Mouse (Mus musculus) megakaryocyte, embryonic 14.5 days (primary cell): ENCODE measurements around the gene Olfr746. TPM values are rescaled to one million over a fixed set of nuclear protein-coding genes. Genes with fewer than 3 reads are reported as not detected.

ENCODE experiments used
- H3K27me3 ChIP-seq: replicated peaks from 2 replicates; pipeline ENCODE3; 2012; ENCODE audit warnings: inconsistent platforms
- H3K36me3 ChIP-seq: replicated peaks from 2 replicates; pipeline ENCODE3; 2012; ENCODE audit warnings: low read length, inconsistent platforms, mixed read lengths
- H3K4me1 ChIP-seq: 2 replicates; pipeline ENCODE4 v1.6.1; 2012; ENCODE audit warnings: inconsistent platforms
- H3K4me3 ChIP-seq: replicated peaks from 2 replicates; pipeline ENCODE3; 2012; ENCODE audit warnings: moderate library complexity, mild to moderate bottlenecking, inconsistent platforms
- H3K9me3 ChIP-seq: 2 replicates; pipeline ENCODE4 v1.6.1; 2012; ENCODE audit warnings: inconsistent platforms
- FLI1 ChIP-seq: IDR thresholded peaks from 2 replicates; pipeline ENCODE4 v1.6.1; 2012; ENCODE audit warnings: low read length, inconsistent platforms, mixed read lengths
- GATA1 ChIP-seq: IDR thresholded peaks from 3 replicates; pipeline ENCODE4 v1.6.1; 2012; ENCODE audit warnings: mixed read lengths, low read length, inconsistent platforms, borderline replicate concordance
- polyA plus RNA-seq: library from polyadenylated mRNA; stranded (reverse); fragments of >175 nt; gene quantifications from 2 replicates; pipeline ENCODE4 v1.2.3, GENCODE M21; 2012; ENCODE audit warnings: low replicate concordance; ENCODE audit not compliant: insufficient read depth

Olfr746 gene
- polyA plus RNA-seq, result not detected in 2 replicates

- Histone ChIP-seq H3K36me3 (no peaks in the 10 kb centered on the region), H3K4me3 (no peak within 1 kb of the TSS), H3K4me1 (no peaks in the 10 kb centered on the region), H3K27me3 (no peaks in the 10 kb centered on the region), H3K9me3 (no peaks in the 10 kb centered on the region)
- TF ChIP-seq FLI1 (no peak), GATA1 (no peak)
These were observed at the start of gene Olfr746 for GRCm38 (mm10) chr14:50646783-50647182. Gene Olfr746, plus strand, starts transcription at chr14:50647083.

DNA sequence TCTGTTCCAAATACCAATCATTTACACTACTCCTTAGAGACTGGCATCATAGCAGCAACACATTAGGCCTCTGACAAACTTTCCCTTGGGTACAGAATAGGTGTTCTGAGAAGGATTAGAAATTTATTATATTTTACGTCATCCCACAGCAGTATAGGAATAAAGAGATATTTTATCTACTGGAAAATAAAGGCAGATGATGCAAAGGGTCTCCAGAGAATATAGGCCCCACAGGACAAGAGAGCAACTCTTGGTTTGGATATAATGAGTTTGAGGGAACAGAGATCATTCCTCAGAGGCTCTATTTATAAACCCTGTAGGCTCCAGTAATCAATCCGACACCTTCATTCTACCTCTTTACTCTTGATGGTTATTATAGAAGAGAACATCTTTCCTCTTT is 32.3 kb upstream of the Olfr746 start, which contains the start of gene Olfr744:
Gene Olfr744 (plus strand): TSS at position 301 of the 400 bp plus-strand sequence.
- Histone ChIP-seq H3K4me3 (no peak within 1 kb of the TSS), H3K27me3 (no peaks in the 10 kb centered on the region), H3K36me3 (no peaks in the 10 kb centered on the region), H3K9me3 (0 out of 2 replicates have a peak, but pooled peaks cover 3% of the 10 kb centered on the region), H3K4me1 (no peaks in the 10 kb centered on the region)
- TF ChIP-seq FLI1 (no peak), GATA1 (no peak)

DNA sequence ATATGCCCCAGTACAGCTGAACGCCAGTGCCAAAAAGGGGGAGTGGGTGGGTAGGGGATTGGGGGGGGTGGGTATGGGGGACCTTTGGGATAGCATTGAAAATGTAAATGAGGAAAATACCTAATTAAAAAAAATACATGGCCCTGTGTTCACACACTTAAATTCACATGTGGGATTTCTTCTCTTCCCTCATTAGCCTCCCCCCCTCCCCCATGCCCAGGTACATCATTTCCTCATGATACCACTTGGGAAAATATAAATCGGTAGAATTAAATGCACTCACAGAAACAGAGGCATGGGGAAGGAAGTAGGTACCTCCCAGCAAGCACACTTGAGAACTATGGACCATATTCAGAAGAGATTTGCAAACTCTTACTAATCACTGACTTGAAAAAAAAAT is 7.8 kb upstream of the Olfr746 start, which contains the start of gene Olfr745:
Gene Olfr745 (plus strand): TSS at position 301 of the 400 bp plus-strand sequence.
- Histone ChIP-seq H3K27me3 (no peaks in the 10 kb centered on the region), H3K9me3 (no peaks in the 10 kb centered on the region), H3K4me3 (no peak within 1 kb of the TSS), H3K4me1 (no peaks in the 10 kb centered on the region), H3K36me3 (no peaks in the 10 kb centered on the region)
- no peak for TF ChIP-seq FLI1
- no peak for TF ChIP-seq GATA1

DNA sequence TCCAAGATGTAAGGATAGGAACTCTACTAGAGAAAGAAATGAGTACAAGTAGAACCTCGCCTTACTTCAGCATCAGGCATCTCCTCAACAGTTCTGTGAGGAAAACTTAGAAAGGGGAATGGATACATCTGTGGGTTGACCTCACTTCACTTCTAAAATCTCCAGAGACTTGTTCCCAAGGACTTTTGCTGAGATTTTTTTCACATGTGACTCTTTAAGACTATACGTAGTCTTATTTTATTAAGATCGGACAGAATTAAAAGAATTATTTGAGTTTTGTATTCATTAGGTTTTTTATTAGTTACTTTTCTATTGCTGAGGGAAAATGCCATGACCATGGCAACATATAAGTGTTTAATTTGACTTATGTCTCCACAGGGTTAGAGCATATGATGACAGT is 46.2 kb downstream of the Olfr746 start, which contains the start of gene Olfr747:
Gene Olfr747 (minus strand): TSS at position 101 of the 400 bp plus-strand sequence.
- Histone ChIP-seq H3K4me3 (no peak within 1 kb of the TSS), H3K9me3 (no peaks in the 10 kb centered on the region), H3K4me1 (no peaks in the 10 kb centered on the region), H3K27me3 (no peaks in the 10 kb centered on the region), H3K36me3 (no peaks in the 10 kb centered on the region)
- no peak for TF ChIP-seq GATA1
- no peak for TF ChIP-seq FLI1

Other genes with a start within 250 kb of the Olfr746 start
- not detected in 2 replicates for gene Olfr738, start 239.5 kb upstream of the Olfr746 start, polyA plus RNA-seq
- not detected in 2 replicates for gene Olfr739, start 228.5 kb upstream of the Olfr746 start, polyA plus RNA-seq
- gene Olfr740, start 201.5 kb upstream of the Olfr746 start, polyA plus RNA-seq, result not detected in 2 replicates
- not detected in 2 replicates for gene Olfr741, start 174.3 kb upstream of the Olfr746 start, polyA plus RNA-seq
- not detected in 2 replicates for gene Olfr742, start 143.5 kb upstream of the Olfr746 start, polyA plus RNA-seq
- gene Olfr743, start 125.2 kb upstream of the Olfr746 start, polyA plus RNA-seq, result not detected in 2 replicates
- gene Olfr744, start 32.2 kb upstream of the Olfr746 start, polyA plus RNA-seq, result not detected in 2 replicates
- not detected in 2 replicates for gene Olfr745, start 7.7 kb upstream of the Olfr746 start, polyA plus RNA-seq
- gene Olfr747, start 46.1 kb downstream of the Olfr746 start, polyA plus RNA-seq, result not detected in 2 replicates
- not detected in 2 replicates for gene Olfr748, start 60.3 kb downstream of the Olfr746 start, polyA plus RNA-seq
- not detected in 2 replicates for gene Olfr749, start 98.0 kb downstream of the Olfr746 start, polyA plus RNA-seq
- 17.7 and 40.8 TPM in 2 replicates for gene Ttc5, start 138.4 kb downstream of the Olfr746 start, polyA plus RNA-seq
- gene Ccnb1ip1, start 160.6 kb downstream of the Olfr746 start, polyA plus RNA-seq, result not detected in 2 replicates
- 3.0 TPM in 1 of 2 replicates, not detected in the other for gene Parp2, start 160.8 kb downstream of the Olfr746 start, polyA plus RNA-seq
- 4.3 TPM in 1 of 2 replicates, not detected in the other for gene Tep1, start 223.5 kb downstream of the Olfr746 start, polyA plus RNA-seq